Mouse (Mus musculus): ENCODE measurements around the gene Mansc1.

DNA sequence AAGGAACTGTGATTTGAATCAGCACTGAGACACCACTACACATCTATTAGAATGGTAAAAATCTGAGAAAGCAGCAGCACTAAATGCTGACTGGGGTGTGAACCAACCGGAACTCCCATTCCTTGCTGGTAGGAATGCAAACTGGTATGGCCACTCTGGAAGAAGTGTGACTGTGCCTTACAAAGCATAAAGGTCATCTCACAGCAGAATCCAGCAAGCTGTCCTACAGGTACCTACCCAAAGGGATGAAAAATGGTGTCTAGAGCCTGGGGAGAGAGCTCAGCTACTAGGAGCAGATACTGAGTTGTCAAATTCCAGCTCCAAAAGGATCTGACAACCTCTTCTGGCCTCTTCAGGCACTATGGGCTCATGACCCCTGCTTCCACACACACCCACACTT lies 5.7 kb downstream of the Mansc1 start:
- no peak for TF ChIP-seq CTCF (IDR thresholded peaks at IDR 0.05)
- no peak for TF ChIP-seq EP300 (IDR thresholded peaks at IDR 0.05)
